Comparison of ENCODE assay signal across 17 mouse cellular contexts in genomic region chr17:9150654-9151053, GRCm38 (mm10).
DNase-seq lines count a peak whose midpoint lies in the region; ATAC-seq and TF ChIP-seq lines count a peak whose summit lies in the region.
"Had no signal": no experiment of that assay in that cellular context is flagged by ENCODE, and none has a peak within 500 bp of the region (broad histone marks: within the 10 kb centered on the region; RNA-seq: fewer than 3 reads in every experiment).

No protein-coding gene starts in this region.

- H3K36me3 ChIP-seq in embryonic facial prominence, embryonic 11.5 days (replicated peaks; ENCODE audit: control insufficient read depth, insufficient read depth, low read depth, low read length), result no peaks in the 10 kb centered on the region
- no peaks in the 10 kb centered on the region for H3K36me3 ChIP-seq in embryonic facial prominence, embryonic 10.5 days (replicated peaks)
- no peaks in the 10 kb centered on the region for H3K36me3 ChIP-seq in kidney, postnatal 0 days (ENCODE audit: insufficient read depth, low read length)
- no peaks in the 10 kb centered on the region for H3K36me3 ChIP-seq in midbrain, postnatal 0 days (ENCODE audit: insufficient read depth, low read length)
- H3K36me3 ChIP-seq in midbrain, embryonic 10.5 days, result no peaks in the 10 kb centered on the region
- no peaks in the 10 kb centered on the region for H3K36me3 ChIP-seq in stomach, postnatal 0 days (ENCODE audit: control insufficient read depth, insufficient read depth, low read length)
- H3K36me3 ChIP-seq: embryonic facial prominence, embryonic 12.5 days; forebrain, embryonic 10.5 days; heart, embryonic 10.5 days; hindbrain, embryonic 15.5 days; liver, embryonic 13.5 days had no signal

- no peaks in the 10 kb centered on the region for H3K9me3 ChIP-seq in embryonic facial prominence, embryonic 11.5 days (replicated peaks; ENCODE audit: control insufficient read depth, low read length)
- H3K9me3 ChIP-seq in embryonic facial prominence, embryonic 10.5 days, result no peaks in the 10 kb centered on the region
- H3K9me3 ChIP-seq in kidney, postnatal 0 days (replicated peaks; ENCODE audit: low read length), result no peaks in the 10 kb centered on the region
- H3K9me3 ChIP-seq in midbrain, postnatal 0 days (ENCODE audit: low read length), result no peaks in the 10 kb centered on the region
- no peaks in the 10 kb centered on the region for H3K9me3 ChIP-seq in midbrain, embryonic 10.5 days (replicated peaks)
- no peaks in the 10 kb centered on the region for H3K9me3 ChIP-seq in stomach, postnatal 0 days (ENCODE audit: control insufficient read depth, low read length)
- H3K9me3 ChIP-seq: embryonic facial prominence, embryonic 12.5 days; forebrain, embryonic 10.5 days; heart, embryonic 10.5 days; hindbrain, embryonic 15.5 days; liver, embryonic 13.5 days had no signal

- DNase-seq in embryonic facial prominence, embryonic 11.5 days (ENCODE audit: low spot score), result peak; percentile 19
- no peak for DNase-seq in embryonic facial prominence, embryonic 10.5 days (ENCODE audit: low spot score)
- DNase-seq in kidney, postnatal 0 days (ENCODE audit: low spot score), result no peak
- DNase-seq in kidney, adult 11 months, result no peak
- no peak for DNase-seq in midbrain, postnatal 0 days (ENCODE audit: low spot score)
- DNase-seq in midbrain, embryonic 10.5 days (ENCODE audit: low spot score), result no peak
- no peak for DNase-seq in stomach, postnatal 0 days (ENCODE audit: low spot score)
- DNase-seq in spleen, adult 18-20 months, result no peak
- DNase-seq: cerebellum, adult 11 months; kidney, postnatal 4 days; liver, embryonic 13.5 days; thymus, postnatal 36 days had no signal

- TF ChIP-seq CTCF in kidney, postnatal 0 days (IDR thresholded peaks at IDR 0.05; ENCODE audit: low read depth), result peak; percentile 51
- TF ChIP-seq CTCF in midbrain, postnatal 0 days (IDR thresholded peaks at IDR 0.05), result peak; percentile 55
- TF ChIP-seq CTCF in stomach, postnatal 0 days (IDR thresholded peaks at IDR 0.05; ENCODE audit: low read depth), result peak; percentile 41; the same call in 1 of the 2 replicates

- no peak overlapping the region for H3K4me3 ChIP-seq in embryonic facial prominence, embryonic 11.5 days (ENCODE audit: low read depth, low read length)
- no peak overlapping the region for H3K4me3 ChIP-seq in embryonic facial prominence, embryonic 10.5 days
- H3K4me3 ChIP-seq in kidney, postnatal 0 days (replicated peaks; ENCODE audit: low read depth, low read length), result no peak overlapping the region
- H3K4me3 ChIP-seq in midbrain, postnatal 0 days (ENCODE audit: low read depth, low read length), result no peak overlapping the region
- H3K4me3 ChIP-seq in midbrain, embryonic 10.5 days, result no peak overlapping the region
- no peak overlapping the region for H3K4me3 ChIP-seq in stomach, postnatal 0 days (ENCODE audit: low read depth, low read length)
- H3K4me3 ChIP-seq: embryonic facial prominence, embryonic 12.5 days; forebrain, embryonic 10.5 days; heart, embryonic 10.5 days; hindbrain, embryonic 15.5 days; liver, embryonic 13.5 days; myocyte had no signal

- no peak overlapping the region for H3K9ac ChIP-seq in embryonic facial prominence, embryonic 11.5 days (replicated peaks; ENCODE audit: low read length)
- H3K9ac ChIP-seq in kidney, postnatal 0 days (ENCODE audit: low read depth, low read length), result no peak overlapping the region
- H3K9ac ChIP-seq in midbrain, postnatal 0 days (replicated peaks; ENCODE audit: low read length, poor library complexity, severe bottlenecking), result no peak overlapping the region
- no peak overlapping the region for H3K9ac ChIP-seq in stomach, postnatal 0 days (ENCODE audit: low read length)
- H3K9ac ChIP-seq: embryonic facial prominence, embryonic 12.5 days; hindbrain, embryonic 15.5 days; liver, embryonic 13.5 days had no signal

- no peaks in the 10 kb centered on the region for H3K27me3 ChIP-seq in embryonic facial prominence, embryonic 11.5 days (ENCODE audit: control insufficient read depth, insufficient read depth, low read length)
- H3K27me3 ChIP-seq in embryonic facial prominence, embryonic 10.5 days (replicated peaks; ENCODE audit: low read depth, poor library complexity, severe bottlenecking), result no peaks in the 10 kb centered on the region
- no peaks in the 10 kb centered on the region for H3K27me3 ChIP-seq in kidney, postnatal 0 days (ENCODE audit: insufficient read depth, low read length)
- H3K27me3 ChIP-seq in midbrain, postnatal 0 days (ENCODE audit: insufficient read depth, low read length), result no peaks in the 10 kb centered on the region
- H3K27me3 ChIP-seq in midbrain, embryonic 10.5 days (ENCODE audit: low read depth, poor library complexity, severe bottlenecking), result no peaks in the 10 kb centered on the region
- no peaks in the 10 kb centered on the region for H3K27me3 ChIP-seq in stomach, postnatal 0 days (ENCODE audit: control insufficient read depth, insufficient read depth, low read length)
- H3K27me3 ChIP-seq: embryonic facial prominence, embryonic 12.5 days; hindbrain, embryonic 15.5 days; liver, embryonic 13.5 days had no signal

- ATAC-seq in embryonic facial prominence, embryonic 11.5 days (replicated peaks; ENCODE audit: insufficient number of reproducible peaks, low FRiP score, low TSS enrichment, low read depth), result no peak
- ATAC-seq in kidney, postnatal 0 days (replicated peaks; ENCODE audit: low FRiP score, low read depth), result no peak
- ATAC-seq in midbrain, postnatal 0 days (ENCODE audit: low FRiP score), result no peak
- no peak for ATAC-seq in stomach, postnatal 0 days (ENCODE audit: low FRiP score, low TSS enrichment)

- WGBS in embryonic facial prominence, embryonic 11.5 days, result 78% methylated on average over 1 of the region's 1 CpGs
- WGBS in embryonic facial prominence, embryonic 10.5 days, result 91% methylated on average over 1 of the region's 1 CpGs
- 96% methylated on average over 1 of the region's 1 CpGs for WGBS in kidney, postnatal 0 days
- 94% methylated on average over 1 of the region's 1 CpGs for WGBS in midbrain, postnatal 0 days
- WGBS in midbrain, embryonic 10.5 days, result 84% methylated on average over 1 of the region's 1 CpGs
- 84% methylated on average over 1 of the region's 1 CpGs for WGBS in stomach, postnatal 0 days

- H3K4me1 ChIP-seq in embryonic facial prominence, embryonic 11.5 days (ENCODE audit: control insufficient read depth, insufficient read depth, low read length), result no peaks in the 10 kb centered on the region
- no peaks in the 10 kb centered on the region for H3K4me1 ChIP-seq in embryonic facial prominence, embryonic 10.5 days
- H3K4me1 ChIP-seq in kidney, postnatal 0 days (replicated peaks; ENCODE audit: insufficient read depth, low read length), result no peaks in the 10 kb centered on the region
- no peaks in the 10 kb centered on the region for H3K4me1 ChIP-seq in midbrain, postnatal 0 days (ENCODE audit: insufficient read depth, low read length)
- H3K4me1 ChIP-seq in midbrain, embryonic 10.5 days, result peaks cover 6% of the 10 kb centered on the region; the same call in 1 of the 2 replicates
- H3K4me1 ChIP-seq in stomach, postnatal 0 days (replicated peaks; ENCODE audit: control insufficient read depth, insufficient read depth), result no peaks in the 10 kb centered on the region
- H3K4me1 ChIP-seq: embryonic facial prominence, embryonic 12.5 days; forebrain, embryonic 10.5 days; heart, embryonic 10.5 days; hindbrain, embryonic 15.5 days; liver, embryonic 13.5 days had no signal

- TF ChIP-seq EP300 in stomach, postnatal 0 days (optimal IDR thresholded peaks at IDR 0.05), result no peak

- no peak overlapping the region for H3K27ac ChIP-seq in embryonic facial prominence, embryonic 11.5 days (replicated peaks; ENCODE audit: low read depth, low read length)
- no peak overlapping the region for H3K27ac ChIP-seq in embryonic facial prominence, embryonic 10.5 days (replicated peaks)
- H3K27ac ChIP-seq in kidney, postnatal 0 days, result no peak overlapping the region
- H3K27ac ChIP-seq in midbrain, postnatal 0 days (ENCODE audit: low read depth, low read length), result no peak overlapping the region
- no peak overlapping the region for H3K27ac ChIP-seq in midbrain, embryonic 10.5 days (replicated peaks)
- no peak overlapping the region for H3K27ac ChIP-seq in stomach, postnatal 0 days (replicated peaks)
- H3K27ac ChIP-seq: embryonic facial prominence, embryonic 12.5 days; forebrain, embryonic 10.5 days; heart, embryonic 10.5 days; hindbrain, embryonic 15.5 days; liver, embryonic 13.5 days had no signal

- no peak overlapping the region for H3K4me2 ChIP-seq in embryonic facial prominence, embryonic 11.5 days (ENCODE audit: low read depth, low read length)
- no peak overlapping the region for H3K4me2 ChIP-seq in kidney, postnatal 0 days (ENCODE audit: low read length)
- H3K4me2 ChIP-seq in midbrain, postnatal 0 days (ENCODE audit: low read depth, low read length, poor library complexity, severe bottlenecking), result no peak overlapping the region
- no peak overlapping the region for H3K4me2 ChIP-seq in stomach, postnatal 0 days (replicated peaks; ENCODE audit: low read depth)
- H3K4me2 ChIP-seq: embryonic facial prominence, embryonic 12.5 days; hindbrain, embryonic 15.5 days; liver, embryonic 13.5 days had no signal
